Mouse (Mus musculus): Measurements from ENCODE around the gene Diaph3. TPM values are rescaled to one million over a fixed set of nuclear protein-coding genes. Genes with fewer than 3 reads are reported as not detected.

Diaph3 gene
- polyA plus RNA-seq (2017; shearing (Covaris generic)), result 5.2 TPM

DNA sequence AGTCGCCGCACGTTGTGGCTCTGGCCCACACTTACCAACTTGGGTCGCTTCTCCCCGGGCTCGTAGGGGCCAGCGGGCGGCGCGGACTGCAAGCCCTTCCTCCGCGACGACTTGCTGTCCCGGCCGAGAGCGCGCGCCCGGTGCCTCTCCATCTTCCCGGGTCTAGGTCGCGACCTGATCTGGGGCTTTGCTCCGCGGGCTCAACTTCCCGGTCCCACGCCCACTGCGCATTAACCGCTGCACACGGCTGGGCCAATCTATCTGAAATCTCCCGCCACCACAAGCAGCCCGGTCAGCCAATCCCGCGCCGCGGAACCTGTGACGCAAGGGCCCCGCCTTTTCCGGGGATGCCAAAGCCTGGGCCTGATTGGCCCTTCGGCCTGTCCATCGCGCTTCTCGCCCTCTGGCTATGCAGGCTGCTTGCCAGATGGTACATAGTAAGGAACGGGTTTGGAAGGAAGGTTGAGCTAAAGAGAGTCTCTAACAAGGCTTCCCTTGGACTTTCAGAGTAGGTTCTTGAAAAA, at the start of gene Diaph3:
TSS of gene Diaph3 (minus strand) at position 273 of the 524 bp plus-strand sequence.

